Mouse (Mus musculus): ENCODE data around the gene Med23.

Med23 gene

GRCm38 (mm10) chr10:24873624-24874023 lies 3.8 kb downstream of the Med23 start:
- in situ Hi-C loops (cut with MboI, MseI), result no loop called here

- in situ Hi-C loops (cut with MboI, MseI), result no loop called here
Measured at GRCm38 (mm10) chr10:24886008-24886407, 16.2 kb downstream of the Med23 start.

GRCm38 (mm10) chr10:24888343-24888742 lies 18.6 kb downstream of the Med23 start:
- in situ Hi-C loops (cut with MboI, MseI), result no loop called here

- in situ Hi-C loops (cut with MboI, MseI), result no loop called here
Measured at GRCm38 (mm10) chr10:24895927-24896326, 26.1 kb downstream of the Med23 start.

- in situ Hi-C loops (cut with MboI, MseI), result no loop called here
Measured at GRCm38 (mm10) chr10:24905627-24906026, 35.8 kb downstream of the Med23 start.

GRCm38 (mm10) chr10:24911199-24911598 lies 41.4 kb downstream of the Med23 start:
- in situ Hi-C loops (cut with MboI, MseI), result no loop called here

GRCm38 (mm10) chr10:24912576-24912975 lies 42.8 kb downstream of the Med23 start:
- in situ Hi-C loops (cut with MboI, MseI), result no loop called here

- in situ Hi-C loops (cut with MboI, MseI), result no loop called here
Measured at GRCm38 (mm10) chr10:24915486-24915885, 45.7 kb downstream of the Med23 start.

- in situ Hi-C loops (cut with MboI, MseI), result no loop called here
Measured at GRCm38 (mm10) chr10:24922977-24923376, 53.2 kb downstream of the Med23 start.

- in situ Hi-C loops (cut with MboI, MseI), result no loop called here
Measured at GRCm38 (mm10) chr10:24924296-24924695, 54.5 kb downstream of the Med23 start.

GRCm38 (mm10) chr10:24926380-24926779 lies 56.6 kb downstream of the Med23 start:
- in situ Hi-C loops (cut with MboI, MseI), result no loop called here

GRCm38 (mm10) chr10:24926962-24927720 lies 57.4 kb downstream of the Med23 start, which contains the start of gene Arg1:
Gene Arg1 (minus strand): TSS chr10:24927484.
- in situ Hi-C loops (cut with MboI, MseI), result no loop called here

GRCm38 (mm10) chr10:24928072-24928471 lies 58.3 kb downstream of the Med23 start:
- in situ Hi-C loops (cut with MboI, MseI), result no loop called here

- in situ Hi-C loops (cut with MboI, MseI), result no loop called here
Measured at GRCm38 (mm10) chr10:24930143-24930542, 60.4 kb downstream of the Med23 start.

- in situ Hi-C loops (cut with MboI, MseI), result no loop called here
Measured at GRCm38 (mm10) chr10:24947871-24948270, 78.1 kb downstream of the Med23 start.

GRCm38 (mm10) chr10:24948278-24948677 lies 78.5 kb downstream of the Med23 start:
- in situ Hi-C loops (cut with MboI, MseI), result no loop called here

- in situ Hi-C loops (cut with MboI, MseI), result no loop called here
Measured at GRCm38 (mm10) chr10:24950223-24950622, 80.4 kb downstream of the Med23 start.

- in situ Hi-C loops (cut with MboI, MseI), result no loop called here
Measured at GRCm38 (mm10) chr10:24951575-24951974, 81.8 kb downstream of the Med23 start.

GRCm38 (mm10) chr10:24952549-24952948 lies 82.8 kb downstream of the Med23 start:
- in situ Hi-C loops (cut with MboI, MseI), result no loop called here

- in situ Hi-C loops (cut with MboI, MseI), result no loop called here
Measured at GRCm38 (mm10) chr10:24953876-24954275, 84.1 kb downstream of the Med23 start.

GRCm38 (mm10) chr10:24958280-24959042 lies 88.7 kb downstream of the Med23 start:
- in situ Hi-C loops (cut with MboI, MseI), result no loop called here

GRCm38 (mm10) chr10:24959043-24959916 lies 89.5 kb downstream of the Med23 start:
- in situ Hi-C loops (cut with MboI, MseI), result no loop called here
